Mouse (Mus musculus) CH12.LX (cell line): ENCODE measurements around the gene Hsf4. TPM values are rescaled to one million over a fixed set of nuclear protein-coding genes. Genes with fewer than 3 reads are reported as not detected.
A peak's percentile ranks its signal among the peaks of the same experiment; 100 is the strongest.

Experiments
- DNase-seq: peaks from one replicate; pipeline ENCODE4 v3.0.0-alpha.2; 2013; ENCODE audit errors: extremely low read depth
- H3K27ac ChIP-seq: 2 replicates; pipeline ENCODE4 v1.5.1; 2012; ENCODE audit warnings: low read depth, mild to moderate bottlenecking, control low read depth, moderate library complexity; ENCODE audit not compliant: insufficient read depth
- H3K27me3 ChIP-seq: replicated peaks from 2 replicates; pipeline ENCODE3; 2012; ENCODE audit warnings: inconsistent platforms
- H3K36me3 ChIP-seq, 2 experiments: replicated peaks in 1 of 2; 2 replicates each; pipeline versions ENCODE3 to v1.6.1; 2012; ENCODE audit warnings: inconsistent platforms in 1 of 2, low read length in 1 of 2, mild to moderate bottlenecking in 1 of 2, mixed read lengths in 1 of 2, moderate library complexity in 1 of 2; ENCODE audit not compliant: control insufficient read depth in 1 of 2, insufficient read depth in 1 of 2
- H3K4me1 ChIP-seq, 2 experiments: 2 replicates each; pipeline ENCODE4 v1.6.1; 2012; ENCODE audit warnings: inconsistent platforms in 1 of 2, moderate library complexity in 1 of 2; ENCODE audit not compliant: insufficient read depth in 2 of 2, control insufficient read depth in 1 of 2
- H3K4me2 ChIP-seq: 2 replicates; pipeline ENCODE4 v1.6.1; 2012; ENCODE audit warnings: low read depth, mild to moderate bottlenecking, control low read depth; ENCODE audit not compliant: poor library complexity, insufficient read depth, severe bottlenecking
- H3K4me3 ChIP-seq, 3 experiments: fragments of 150-350 bp in 1 of 3; sonication (generic) in 1 of 3; replicated peaks in 1 of 3; 2 replicates each; pipeline versions ENCODE3 to v1.5.1; 2011 to 2012; ENCODE audit warnings: low read depth in 2 of 3, low read length in 2 of 3, mild to moderate bottlenecking in 2 of 3, moderate library complexity in 2 of 3, control low read depth in 1 of 3, improper control_type of control experiment in 1 of 3, inconsistent platforms in 1 of 3, mixed read lengths in 1 of 3; ENCODE audit not compliant: poor library complexity in 1 of 3
- H3K79me2 ChIP-seq: replicated peaks from 2 replicates; pipeline ENCODE4 v1.6.1; 2012; ENCODE audit warnings: mild to moderate bottlenecking, moderate library complexity; ENCODE audit not compliant: control insufficient read depth, poor library complexity, insufficient read depth, severe bottlenecking; ENCODE audit errors: extremely low read depth
- H3K9ac ChIP-seq: 2 replicates; pipeline ENCODE4 v1.6.1; 2012; ENCODE audit warnings: low read depth, mild to moderate bottlenecking, control low read depth, moderate library complexity; ENCODE audit not compliant: insufficient read depth
- H3K9me3 ChIP-seq: replicated peaks from 2 replicates; pipeline ENCODE3; 2012; ENCODE audit warnings: low read length, inconsistent platforms, mixed read lengths
- IRF4 ChIP-seq: IDR thresholded peaks from 2 replicates; pipeline ENCODE4 v1.6.1; 2014; ENCODE audit warnings: low read depth, mild to moderate bottlenecking, inconsistent platforms, low read length, improper control_type of control experiment
- MAFK ChIP-seq: IDR thresholded peaks from 2 replicates; pipeline ENCODE4 v1.6.1; 2011; ENCODE audit warnings: low read length, improper control_type of control experiment; ENCODE audit not compliant: insufficient replicate concordance
- MAZ ChIP-seq: IDR thresholded peaks from 2 replicates; pipeline ENCODE4 v1.6.1; 2012; ENCODE audit warnings: low read depth, mild to moderate bottlenecking, inconsistent platforms, low read length, improper control_type of control experiment, moderate library complexity
- NRF1 ChIP-seq: IDR thresholded peaks from 2 replicates; pipeline ENCODE4 v1.6.1; 2014; ENCODE audit warnings: low read depth, mild to moderate bottlenecking, inconsistent platforms, low read length, improper control_type of control experiment, moderate library complexity
- POLR2AphosphoS2 ChIP-seq: IDR thresholded peaks from 2 replicates; pipeline ENCODE4 v1.6.1; 2011; ENCODE audit warnings: low read depth, low read length, improper control_type of control experiment
- RAD21 ChIP-seq: IDR thresholded peaks from 2 replicates; pipeline ENCODE4 v1.6.1; 2011; ENCODE audit warnings: low read depth, mild to moderate bottlenecking, low read length, improper control_type of control experiment, moderate library complexity
- RCOR1 ChIP-seq: conservative IDR thresholded peaks from 2 replicates; pipeline ENCODE4 v1.6.1; 2012; ENCODE audit warnings: low read depth, mild to moderate bottlenecking, inconsistent platforms, low read length, improper control_type of control experiment
- USF2 ChIP-seq: conservative IDR thresholded peaks from 2 replicates; pipeline ENCODE4 v1.6.1; 2011; ENCODE audit warnings: low read depth, low read length, improper control_type of control experiment
- ZMIZ1 ChIP-seq: IDR thresholded peaks from 2 replicates; pipeline ENCODE4 v1.6.1; 2012; ENCODE audit warnings: low read depth, mild to moderate bottlenecking, inconsistent platforms, low read length, improper control_type of control experiment
- ZNF384 ChIP-seq: IDR thresholded peaks from 2 replicates; pipeline ENCODE4 v1.6.1; 2012; ENCODE audit warnings: low read depth, low read length, improper control_type of control experiment, inconsistent platforms
- dilution Hi-C: fragments of 300-500 bp; cut with MboI; formaldehyde crosslinking; loops from 2 replicates; pipeline ENCODE4 v1.14.3; 2020; ENCODE audit warnings: low sequenced_read_pairs; ENCODE audit not compliant: extremely low pct_unique_long_range_greater_than_20kb, extremely low pct_ligation_motif_present
- in situ Hi-C: fragments of 300-500 bp; cut with MboI; formaldehyde crosslinking; loops from 3 replicates; pipeline ENCODE4 v1.14.3; 2019; ENCODE audit warnings: low sequenced_read_pairs, low pct_ligation_motif_present, low pct_unique_long_range_greater_than_20kb, mixed read lengths
- polyA plus RNA-seq: library from polyadenylated mRNA; unstranded; fragments of >175 nt; gene quantifications from 2 replicates; pipeline ENCODE4 v1.2.1, GENCODE M21; 2012; ENCODE audit warnings: low read depth; ENCODE audit not compliant: insufficient read length
- total RNA-seq, 2 experiments: library from RNA; depleted of rRNA; stranded (reverse); fragments of 300-350 nt in 1 of 2; fragments of >200 nt in 1 of 2; gene quantifications; 2 replicates each; pipeline ENCODE4 v1.2.3; 2012 to 2014

Hsf4 gene
- total and polyA plus RNA-seq, 3 experiments, result 0.08 TPM; not detected in 2

GRCm38 (mm10) chr8:105303396-105303795 lies 33.8 kb downstream of the Hsf4 start:
- in situ Hi-C loops, result no loop called here

GRCm38 (mm10) chr8:105303874-105304273 lies 34.3 kb downstream of the Hsf4 start:
- Histone ChIP-seq H3K27ac (no peak overlapping the region), H3K4me1 (peaks cover 4 to 70% of the 10 kb centered on the region in 2 experiments), H3K79me2 (peaks cover 13% of the 10 kb centered on the region), H3K27me3 (no peaks in the 10 kb centered on the region), H3K36me3 (peaks cover 81 to 95% of the 10 kb centered on the region in 2 experiments), H3K9ac (no peak overlapping the region), H3K4me2 (no peak overlapping the region), H3K9me3 (no peaks in the 10 kb centered on the region), H3K4me3 (no peak overlapping the region)
- no peak for DNase-seq
- in situ Hi-C loops (no loop called here), dilution Hi-C loops (no loop called here)
- TF ChIP-seq ZMIZ1, result no peak
- TF ChIP-seq USF2, result no peak
- TF ChIP-seq RAD21, result no peak
- TF ChIP-seq RCOR1, result no peak
- no peak for TF ChIP-seq IRF4
- no peak for TF ChIP-seq ZNF384

More at GRCm38 (mm10) chr8:105303396-105303795, 33.8 kb downstream of the Hsf4 start:
- peaks cover 4 to 74% of the 10 kb centered on the region in 2 experiments for H3K4me1 ChIP-seq
- H3K79me2 ChIP-seq, result peaks cover 17% of the 10 kb centered on the region
- no peaks in the 10 kb centered on the region for H3K27me3 ChIP-seq
- DNase-seq, result no peak
- no peaks in the 10 kb centered on the region for H3K9me3 ChIP-seq
- no peak overlapping the region for H3K9ac ChIP-seq
- dilution Hi-C loops, result no loop called here
- TF ChIP-seq MAFK, result peak; percentile 64; the same call in 1 of the 2 replicates
- TF ChIP-seq NRF1, result no peak
- TF ChIP-seq, all 38 proteins: peak for 1
- no peak overlapping the region for H3K4me3 ChIP-seq
- H3K27ac ChIP-seq, result no peak overlapping the region
- H3K4me2 ChIP-seq, result no peak overlapping the region
- H3K36me3 ChIP-seq, result peaks cover 76 to 95% of the 10 kb centered on the region in 2 experiments

- in situ Hi-C loops, result no loop called here
- H3K27me3 ChIP-seq, result no peaks in the 10 kb centered on the region
- H3K79me2 ChIP-seq, result peaks cover 8% of the 10 kb centered on the region
- dilution Hi-C loops, result no loop called here
- peaks cover 88 to 97% of the 10 kb centered on the region in 2 experiments for H3K36me3 ChIP-seq
- no peak overlapping the region for H3K4me2 ChIP-seq
- no peak for DNase-seq
- H3K27ac ChIP-seq, result peak overlapping the region; percentile 61; the same call in 1 of the 2 replicates
- no peak overlapping the region for H3K9ac ChIP-seq
- no peaks in the 10 kb centered on the region for H3K9me3 ChIP-seq
- TF ChIP-seq POLR2AphosphoS2 (0 out of 2 replicates have a peak, but pooled peaks have one; percentile 44), ZMIZ1 (peak; percentile 89), MAZ (no peak)
- H3K4me3 ChIP-seq, result peak overlapping the region in 1 of 3 experiments; percentile 18
- peaks cover 4 to 63% of the 10 kb centered on the region in 2 experiments for H3K4me1 ChIP-seq
Observed at GRCm38 (mm10) chr8:105304325-105305210, 35.0 kb downstream of the Hsf4 start.
